Mouse (Mus musculus) left cerebral cortex, adult 18-20 months (tissue): ENCODE data around the gene Aprt. TPM values are rescaled to one million over a fixed set of nuclear protein-coding genes. Genes with fewer than 3 reads are reported as not detected.
A peak's percentile ranks its signal among the peaks of the same experiment; 100 is the strongest.

ENCODE experiments used
- DNase-seq, 2 experiments: peaks; one replicate each; pipeline ENCODE4 v3.0.0; 2021 to 2022; ENCODE audit warnings: low spot score in 2 of 2, mixed read lengths in 1 of 2
- microRNA-seq, 2 experiments: library from miRNA; unstranded; fragments of <30 nt; microRNA quantifications; one replicate each; pipeline ENCODE4 v1.2.0; 2021
- total RNA-seq, 2 experiments: library from RNA; stranded (reverse); gene quantifications; 2 replicates each; pipeline ENCODE4 v1.2.3; 2021

Aprt gene
- total RNA-seq, 2 experiments from 2014 or later, result 48.4 to 52.0 TPM

GRCm38 (mm10) chr8:122538310-122539076 lies 38.2 kb downstream of the Aprt start:
- DNase-seq, result no peak

- no peak for DNase-seq
These were observed 38.9 kb downstream of the Aprt start for GRCm38 (mm10) chr8:122537812-122538211.

DNA sequence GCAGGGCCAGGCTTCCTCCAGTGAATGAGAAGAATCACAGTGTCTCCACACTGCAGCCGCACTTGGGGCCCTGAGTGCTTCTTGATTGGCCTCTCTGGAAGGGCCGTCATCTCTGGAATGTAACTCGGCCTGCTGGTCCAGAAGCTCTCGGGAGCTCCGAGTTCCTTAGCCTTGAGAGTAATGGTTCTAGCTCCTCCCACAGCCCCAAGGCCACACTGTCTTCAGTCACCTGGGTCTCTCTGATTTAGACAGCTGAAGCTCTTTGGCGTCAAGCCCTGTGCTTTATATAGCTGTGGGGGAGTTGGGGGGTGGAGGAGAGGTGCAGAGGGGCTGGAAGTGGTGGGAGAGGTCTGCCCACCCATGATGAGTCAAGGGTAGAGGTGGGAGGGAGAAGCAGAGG lies 39.7 kb downstream of the Aprt start:
- peak in 1 of 2 experiments; percentile 24 for DNase-seq

- no peak for DNase-seq
These were observed 45.4 kb downstream of the Aprt start for GRCm38 (mm10) chr8:122531312-122531711.

DNA sequence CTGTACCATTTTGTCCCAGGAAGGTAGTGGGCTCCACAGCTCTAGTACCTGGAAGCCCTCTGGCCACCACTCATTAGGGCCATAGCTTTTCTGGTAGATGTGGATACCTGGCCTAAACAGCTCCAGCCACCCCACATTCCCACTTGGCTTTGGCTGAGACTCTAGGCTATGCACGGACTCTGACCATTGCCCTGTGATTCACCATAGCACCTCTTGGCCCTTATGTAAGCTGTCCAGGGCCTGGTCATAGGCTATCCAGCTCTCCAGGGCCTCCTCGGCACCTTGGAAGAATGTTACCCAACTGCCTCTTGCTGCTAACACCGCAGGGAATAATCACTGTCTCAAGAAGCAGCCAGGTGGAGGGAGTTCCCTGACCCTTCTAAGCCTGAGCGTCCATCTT lies 47.5 kb downstream of the Aprt start:
- DNase-seq, result no peak

- DNase-seq, result no peak
These were observed 48.8 kb downstream of the Aprt start for GRCm38 (mm10) chr8:122527937-122528336.

DNA sequence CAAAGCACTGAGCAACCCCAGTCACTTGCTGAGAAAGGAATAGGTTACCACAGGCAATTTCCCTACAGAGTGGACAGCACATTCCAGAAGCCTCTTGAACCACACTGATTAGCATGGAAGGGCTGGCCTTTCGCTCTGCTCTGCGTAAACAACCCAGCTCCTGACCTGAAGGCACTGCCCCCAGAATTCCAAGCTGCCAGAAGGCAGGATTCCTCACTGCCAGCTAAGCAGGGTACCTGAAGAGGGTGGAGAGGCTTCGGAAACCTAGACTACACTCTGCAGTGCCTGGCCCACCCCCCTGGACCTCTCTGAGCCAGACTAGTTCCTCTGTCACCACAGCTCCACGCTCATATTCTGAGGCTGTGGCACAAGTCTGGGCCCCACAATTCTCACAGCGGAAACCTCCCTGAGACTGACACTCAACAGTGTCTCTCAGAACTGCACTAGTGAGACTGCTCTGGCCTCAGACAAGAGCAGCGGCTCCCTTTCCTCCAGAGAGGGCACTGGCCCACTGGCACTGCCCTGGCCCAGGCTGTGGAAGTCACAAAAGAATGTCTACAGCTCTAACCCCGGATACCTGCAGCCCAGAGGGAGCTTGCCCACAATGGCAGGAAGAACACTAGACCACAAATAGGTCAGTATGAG lies 50.1 kb downstream of the Aprt start:
- DNase-seq, result no peak

GRCm38 (mm10) chr8:122526084-122526483 lies 50.6 kb downstream of the Aprt start:
- DNase-seq, result no peak

- no peak for DNase-seq
These were observed 51.7 kb downstream of the Aprt start for GRCm38 (mm10) chr8:122525004-122525403.

Small RNA genes lying within 50 kb of the gene (microRNA-seq; reads per million reads assigned to microRNA genes)
- gene Mir6396, result 0 reads per million in 2 experiments

Other genes starting within 250 kb of the Aprt start
- 1 to 10 TPM; 8.0 to 8.5 TPM for gene Trhr2, start 216.2 kb downstream of the Aprt start, total RNA-seq
- gene Zc3h18, start 200.3 kb downstream of the Aprt start, total RNA-seq, result 10 to 100 TPM; 41.2 to 42.4 TPM
- gene Il17c, start 154.9 kb downstream of the Aprt start, total RNA-seq, result not detected
- 1 to 10 TPM; 7.9 to 8.7 TPM for gene Cyba, start 144.0 kb downstream of the Aprt start, total RNA-seq
- gene Mvd, start 133.5 kb downstream of the Aprt start, total RNA-seq, result 10 to 100 TPM; 25.3 to 27.4 TPM
- under 1 TPM; 0.51 to 0.61 TPM for gene Snai3, start 116.2 kb downstream of the Aprt start, total RNA-seq
- 10 to 100 TPM; 37.7 to 50.0 TPM for gene Rnf166, start 100.8 kb downstream of the Aprt start, total RNA-seq
- 10 to 100 TPM; 25.4 to 28.7 TPM for gene Ctu2, start 100.8 kb downstream of the Aprt start, total RNA-seq
- gene Piezo1, start 25.6 kb downstream of the Aprt start, total RNA-seq, result 1 to 10 TPM; 5.2 to 5.5 TPM
- 1 to 10 TPM; 2.9 to 3.9 TPM for gene Cdt1, start 8.9 kb downstream of the Aprt start, total RNA-seq
- gene Galns, start 34.6 kb upstream of the Aprt start, total RNA-seq, result 1 to 10 TPM; 8.1 to 8.3 TPM
- gene Trappc2l, start 34.7 kb upstream of the Aprt start, total RNA-seq, result 10 to 100 TPM; 79.6 to 86.0 TPM
- gene Pabpn1l, start 45.8 kb upstream of the Aprt start, total RNA-seq, result not detected
- gene Cbfa2t3, start 122.2 kb upstream of the Aprt start, total RNA-seq, result 10 to 100 TPM; 34.3 to 46.0 TPM
- gene Acsf3, start 198.6 kb upstream of the Aprt start, total RNA-seq, result 10 to 100 TPM; 18.2 to 21.9 TPM